Mouse (Mus musculus) liver, embryonic 14.5 days (tissue): ENCODE data around the gene Zfp30. TPM values are rescaled to one million over a fixed set of nuclear protein-coding genes. Genes with fewer than 3 reads are reported as not detected.

Experiments
- ATAC-seq: fragments of 200-750 bp; cut with Nextera tagmentation; 2 replicates; pipeline ENCODE4 v1.8.0; 2017; ENCODE audit warnings: moderate number of reproducible peaks, mild to moderate bottlenecking, moderate library complexity; ENCODE audit not compliant: insufficient read depth
- DNase-seq, 3 experiments: peaks; one replicate each; pipeline ENCODE4 v3.0.0-alpha.2; 2012 to 2013; ENCODE audit warnings: low read depth in 3 of 3, low spot score in 3 of 3
- H3K27ac ChIP-seq: fragments of 300-500 bp; sonication (generic); 2 replicates; pipeline ENCODE4 v1.5.1; 2014; ENCODE audit warnings: moderate library complexity, mild to moderate bottlenecking, control low read depth, inconsistent platforms
- H3K27me3 ChIP-seq: fragments of 300-500 bp; sonication (generic); 2 replicates; pipeline ENCODE4 v1.6.1; 2014; ENCODE audit warnings: mild to moderate bottlenecking, low read length, moderate library complexity; ENCODE audit not compliant: control insufficient read depth, insufficient read depth
- H3K36me3 ChIP-seq: fragments of 300-500 bp; sonication (generic); replicated peaks from 2 replicates; pipeline ENCODE4 v1.6.1; 2014; ENCODE audit warnings: low read depth; ENCODE audit not compliant: control insufficient read depth, insufficient read depth
- H3K4me1 ChIP-seq, 2 experiments: fragments of 200-500 bp in 1 of 2; fragments of 300-500 bp in 1 of 2; sonication (generic) in 1 of 2; replicated peaks; 2 replicates each; pipeline ENCODE4 v1.6.1; 2012 to 2014; ENCODE audit warnings: antibody characterized with exemption in 1 of 2, inconsistent platforms in 1 of 2, low read length in 1 of 2; ENCODE audit not compliant: control insufficient read depth in 2 of 2, insufficient read depth in 2 of 2
- H3K4me2 ChIP-seq: fragments of 300-500 bp; sonication (generic); 2 replicates; pipeline ENCODE4 v1.6.1; 2014; ENCODE audit warnings: low read depth, mild to moderate bottlenecking, control low read depth, moderate library complexity
- H3K4me3 ChIP-seq, 2 experiments: fragments of 200-500 bp in 1 of 2; fragments of 300-500 bp in 1 of 2; sonication (generic) in 1 of 2; 2 replicates each; pipeline ENCODE4 v1.5.1; 2012 to 2014; ENCODE audit warnings: low read depth in 2 of 2, low read length in 2 of 2, mild to moderate bottlenecking in 2 of 2, control low read depth in 1 of 2, inconsistent platforms in 1 of 2, moderate library complexity in 1 of 2; ENCODE audit not compliant: insufficient read depth in 1 of 2
- H3K9ac ChIP-seq: fragments of 300-500 bp; sonication (generic); replicated peaks from 2 replicates; pipeline ENCODE4 v1.6.1; 2014; ENCODE audit warnings: mild to moderate bottlenecking, control low read depth, moderate library complexity
- H3K9me3 ChIP-seq: fragments of 300-500 bp; sonication (generic); 2 replicates; pipeline ENCODE4 v1.6.1; 2016; ENCODE audit warnings: low read length, mixed read lengths; ENCODE audit not compliant: control insufficient read depth
- CTCF ChIP-seq: IDR thresholded peaks from 2 replicates; pipeline ENCODE4 v1.5.1; 2016; ENCODE audit warnings: antibody characterized with exemption, low read depth, control low read depth
- EP300 ChIP-seq: IDR thresholded peaks from 2 replicates; pipeline ENCODE4 v1.6.1; 2016; ENCODE audit warnings: antibody characterized with exemption, low read depth
- WGBS: fragments of 180-500 bp; shearing (Covaris S2); extraction: QIAGEN DNeasy Blood & Tissue Kit; methylation state at CpG from one replicate; pipeline ENCODE4 v1.1.7; 2014; ENCODE audit not compliant: insufficient replicate concordance; 5-methylcytosine and 5-hydroxymethylcytosine counted together
- microRNA counts: library from miRNA; unstranded; fragments of <30 nt; microRNA quantifications from one replicate; lab custom pipeline; 2016
- microRNA-seq: library from miRNA; unstranded; fragments of <30 nt; microRNA quantifications from one replicate; pipeline ENCODE4, GENCODE M21; 2016
- polyA plus RNA-seq, 2 experiments: library from polyadenylated mRNA; depleted of rRNA in 1 of 2; stranded (reverse) in 1 of 2; unstranded in 1 of 2; fragments of >200 nt; fragmentation: Nextera tagmentation in 1 of 2; extraction: Ambion mirVana in 1 of 2; gene quantifications; 2 replicates each; pipeline versions ENCODE4 v1.2.1 to v1.2.3; 2012 to 2014

The Zfp30 gene
- polyA plus RNA-seq, 2 experiments = 0.32 TPM

DNA sequence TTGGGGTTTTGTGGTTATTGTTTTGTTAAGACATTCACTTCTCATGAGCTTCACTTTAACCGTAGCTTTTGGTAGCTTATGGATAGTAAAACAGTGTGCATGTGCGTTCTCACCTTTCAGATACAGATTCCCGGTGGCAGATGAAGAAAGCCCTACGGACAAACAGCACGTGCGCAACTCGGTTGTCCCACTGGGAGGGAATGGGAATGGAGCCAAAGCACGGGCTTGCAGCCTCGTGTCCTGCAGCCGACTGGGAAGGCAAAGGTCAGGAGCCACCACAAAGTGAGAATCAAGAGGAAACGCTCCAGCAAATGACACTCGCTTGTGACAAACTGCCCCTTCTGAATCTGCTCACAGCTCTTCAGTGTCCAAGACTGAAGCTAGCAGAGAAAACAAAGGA, 44.2 kb downstream of the Zfp30 start:
- 85% methylated on average over 12 of the region's 12 CpGs for WGBS
- ATAC-seq = no peak

DNA sequence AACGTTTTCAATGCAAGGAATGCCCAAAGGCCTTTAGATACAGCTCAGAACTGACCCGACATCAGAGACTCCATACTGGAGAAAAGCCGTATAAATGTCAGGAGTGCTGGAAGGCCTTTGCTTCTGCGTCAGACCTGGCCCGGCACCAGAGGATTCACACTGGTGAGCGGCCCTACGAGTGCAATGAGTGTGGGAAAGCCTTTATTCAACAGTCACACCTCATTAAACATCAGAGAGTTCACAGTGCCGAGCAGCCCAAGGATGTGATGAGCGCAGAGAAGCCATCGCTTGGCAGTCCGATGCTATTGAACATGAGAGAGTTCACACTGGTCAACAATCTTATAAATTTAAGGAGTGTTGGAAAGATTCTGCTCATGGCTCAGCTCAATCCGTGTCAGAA, 46.0 kb downstream of the Zfp30 start:
- WGBS = 86% methylated on average over 12 of the region's 12 CpGs
- H3K27me3 ChIP-seq = no peaks in the 10 kb centered on the region
- no peak overlapping the region for H3K4me3 ChIP-seq
- H3K4me2 ChIP-seq = no peak overlapping the region
- H3K9me3 ChIP-seq = no peaks in the 10 kb centered on the region; the same call in 1 of the 2 replicates
- no peak overlapping the region for H3K27ac ChIP-seq
- TF ChIP-seq EP300 (no peak), CTCF (no peak)
- ATAC-seq (no peak), DNase-seq (no peak)
- no peak overlapping the region for H3K9ac ChIP-seq
- H3K36me3 ChIP-seq = peaks cover 37% of the 10 kb centered on the region
- H3K4me1 ChIP-seq = no peaks in the 10 kb centered on the region

More for the DNA sequence above, 44.2 kb downstream of the Zfp30 start:
- H3K9ac ChIP-seq = no peak overlapping the region
- H3K4me1 ChIP-seq = no peaks in the 10 kb centered on the region
- no peaks in the 10 kb centered on the region for H3K27me3 ChIP-seq
- H3K9me3 ChIP-seq = no peaks in the 10 kb centered on the region; the same call in 1 of the 2 replicates
- no peak overlapping the region for H3K4me2 ChIP-seq
- peaks cover 37% of the 10 kb centered on the region for H3K36me3 ChIP-seq
- no peak for DNase-seq
- H3K27ac ChIP-seq = no peak overlapping the region
- TF ChIP-seq CTCF (no peak), EP300 (no peak)
- H3K4me3 ChIP-seq = no peak overlapping the region

GRCm38 (mm10) chr7:29836816-29837215, 53.0 kb downstream of the Zfp30 start:
- DNase-seq (no peak), ATAC-seq (no peak)
- no peak for TF ChIP-seq CTCF
- no peak for TF ChIP-seq EP300
- Histone ChIP-seq H3K4me2 (no peak overlapping the region), H3K4me1 (no peaks in the 10 kb centered on the region), H3K27ac (no peak overlapping the region), H3K9me3 (no peaks in the 10 kb centered on the region), H3K4me3 (no peak overlapping the region), H3K9ac (no peak overlapping the region), H3K27me3 (no peaks in the 10 kb centered on the region), H3K36me3 (no peaks in the 10 kb centered on the region)
- 72% methylated on average over 1 of the region's 1 CpGs for WGBS

- no peak overlapping the region for H3K4me3 ChIP-seq
- TF ChIP-seq EP300 = no peak
- no peak for TF ChIP-seq CTCF
- WGBS = 61% methylated on average over 3 of the region's 3 CpGs
- no peak overlapping the region for H3K9ac ChIP-seq
- no peaks in the 10 kb centered on the region for H3K36me3 ChIP-seq
- no peak overlapping the region for H3K27ac ChIP-seq
- no peaks in the 10 kb centered on the region for H3K9me3 ChIP-seq
- ATAC-seq (no peak), DNase-seq (no peak)
- H3K27me3 ChIP-seq = no peaks in the 10 kb centered on the region
- H3K4me1 ChIP-seq = no peaks in the 10 kb centered on the region
- no peak overlapping the region for H3K4me2 ChIP-seq
Measured at GRCm38 (mm10) chr7:29839256-29839655, 55.5 kb downstream of the Zfp30 start.

DNA sequence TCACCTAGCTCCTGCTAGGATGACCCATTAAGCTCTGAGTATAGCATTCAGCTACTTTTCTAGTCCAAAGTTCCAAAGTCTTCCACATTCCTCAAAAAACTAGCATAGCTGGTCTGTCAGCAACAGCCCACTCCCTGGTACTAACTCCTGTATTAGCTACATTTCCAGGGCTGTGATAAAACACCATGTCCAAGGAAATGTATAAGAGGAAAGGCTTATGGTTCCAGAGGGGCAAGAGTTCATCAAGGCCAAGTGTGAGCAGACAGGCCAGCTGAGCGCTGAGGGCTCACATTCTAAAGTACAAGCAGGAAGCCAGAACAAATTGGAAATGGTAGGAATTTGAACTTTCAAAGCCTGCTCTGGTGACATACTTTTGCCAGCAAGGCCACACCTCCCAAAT, 58.3 kb downstream of the Zfp30 start:
- no peaks in the 10 kb centered on the region for H3K9me3 ChIP-seq
- no peak overlapping the region for H3K9ac ChIP-seq
- H3K4me3 ChIP-seq = no peak overlapping the region
- ATAC-seq = no peak
- no peaks in the 10 kb centered on the region for H3K4me1 ChIP-seq
- no peak overlapping the region for H3K4me2 ChIP-seq
- no peak overlapping the region for H3K27ac ChIP-seq
- no peaks in the 10 kb centered on the region for H3K27me3 ChIP-seq
- no peak for TF ChIP-seq EP300
- no peak for TF ChIP-seq CTCF
- WGBS = 72% methylated on average over 1 of the region's 1 CpGs
- H3K36me3 ChIP-seq = no peaks in the 10 kb centered on the region
- no peak for DNase-seq

MicroRNA genes within 50 kb of the gene (microRNA counts, 519-probe panel; counts per million panel counts)
- microRNA mmu-miR-1964 (lab: Ali Mortazavi, UCI) = 69.9 counts per million

Small RNAs within 50 kb of the gene (microRNA-seq; reads per million reads assigned to microRNA genes)
- gene Mir1964 = 8.9 reads per million, percentile 18 among the genes with 10 or more reads in this experiment

Other genes with a start within 250 kb of the Zfp30 start
- gene Catsperg2, start 57.0 kb upstream of the Zfp30 start, polyA plus RNA-seq (2012; rRNA removed) = 0.01 TPM in 1 of 2 replicates, not detected in the other
- gene Catsperg2, start 57.0 kb upstream of the Zfp30 start, polyA plus RNA-seq (2014; fragmentation: Nextera tagmentation; extraction: Ambion mirVana) = not detected in 2 replicates
- 2.2 and 2.8 TPM in 2 replicates for gene Zfp84, start 15.4 kb upstream of the Zfp30 start, polyA plus RNA-seq (2012; rRNA removed)
- gene Zfp84, start 15.4 kb upstream of the Zfp30 start, polyA plus RNA-seq (2014; fragmentation: Nextera tagmentation; extraction: Ambion mirVana) = 3.1 and 4.1 TPM in 2 replicates
- gene Zfp790, start 32.1 kb downstream of the Zfp30 start, polyA plus RNA-seq (2012; rRNA removed) = 1.0 and 1.7 TPM in 2 replicates
- 3.4 and 4.1 TPM in 2 replicates for gene Zfp790, start 32.1 kb downstream of the Zfp30 start, polyA plus RNA-seq (2014; fragmentation: Nextera tagmentation; extraction: Ambion mirVana)
- 0.17 and 0.41 TPM in 2 replicates for gene Zfp940, start 69.7 kb downstream of the Zfp30 start, polyA plus RNA-seq (2012; rRNA removed)
- 0.61 and 1.0 TPM in 2 replicates for gene Zfp940, start 69.7 kb downstream of the Zfp30 start, polyA plus RNA-seq (2014; fragmentation: Nextera tagmentation; extraction: Ambion mirVana)
- gene Zfp420, start 76.0 kb downstream of the Zfp30 start, polyA plus RNA-seq (2012; rRNA removed) = 0.69 and 0.92 TPM in 2 replicates
- gene Zfp420, start 76.0 kb downstream of the Zfp30 start, polyA plus RNA-seq (2014; fragmentation: Nextera tagmentation; extraction: Ambion mirVana) = 0.66 and 1.0 TPM in 2 replicates
- gene Zfp27, start 122.6 kb downstream of the Zfp30 start, polyA plus RNA-seq (2012; rRNA removed) = 1.0 and 1.2 TPM in 2 replicates
- 1.7 TPM in 2 replicates for gene Zfp27, start 122.6 kb downstream of the Zfp30 start, polyA plus RNA-seq (2014; fragmentation: Nextera tagmentation; extraction: Ambion mirVana)
- 0.51 and 0.69 TPM in 2 replicates for gene Zfp383, start 124.2 kb downstream of the Zfp30 start, polyA plus RNA-seq (2012; rRNA removed)
- 0.35 and 0.42 TPM in 2 replicates for gene Zfp383, start 124.2 kb downstream of the Zfp30 start, polyA plus RNA-seq (2014; fragmentation: Nextera tagmentation; extraction: Ambion mirVana)
- 1.5 and 1.7 TPM in 2 replicates for gene Zfp74, start 170.1 kb downstream of the Zfp30 start, polyA plus RNA-seq (2012; rRNA removed)
- 0.85 and 1.8 TPM in 2 replicates for gene Zfp74, start 170.1 kb downstream of the Zfp30 start, polyA plus RNA-seq (2014; fragmentation: Nextera tagmentation; extraction: Ambion mirVana)
- gene Zfp568, start 200.0 kb downstream of the Zfp30 start, polyA plus RNA-seq (2012; rRNA removed) = 4.5 and 6.1 TPM in 2 replicates
- 7.0 and 8.2 TPM in 2 replicates for gene Zfp568, start 200.0 kb downstream of the Zfp30 start, polyA plus RNA-seq (2014; fragmentation: Nextera tagmentation; extraction: Ambion mirVana)